Mouse (Mus musculus): ENCODE data around the gene Nipsnap1.
A peak's percentile ranks its signal among the peaks of the same experiment; 100 is the strongest.

The Nipsnap1 gene

GRCm38 (mm10) chr11:4873755-4874475 is at the start of gene Nipsnap1:
Gene Nipsnap1 (plus strand): TSS chr11:4873951.
- DNase-seq (ENCODE audit: low spot score in 2 of 2), result peak; percentile 58 to 75

- no peak for DNase-seq (ENCODE audit: low spot score in 2 of 2)
These were observed 47.5 kb upstream of the Nipsnap1 start for GRCm38 (mm10) chr11:4826152-4826778.

GRCm38 (mm10) chr11:4827340-4827739 is 46.4 kb upstream of the Nipsnap1 start:
- no peak for DNase-seq (ENCODE audit: low spot score in 2 of 2)

- no peak for DNase-seq (ENCODE audit: low spot score in 2 of 2)
These were observed 45.8 kb upstream of the Nipsnap1 start for GRCm38 (mm10) chr11:4827916-4828315.

GRCm38 (mm10) chr11:4831066-4831465 is 42.7 kb upstream of the Nipsnap1 start:
- no peak for DNase-seq (ENCODE audit: low spot score in 2 of 2)

- DNase-seq (ENCODE audit: low spot score in 2 of 2), result no peak
These were observed 40.3 kb upstream of the Nipsnap1 start for GRCm38 (mm10) chr11:4833295-4833939.

GRCm38 (mm10) chr11:4835436-4835835 is 38.3 kb upstream of the Nipsnap1 start:
- DNase-seq (ENCODE audit: low spot score in 2 of 2), result no peak

- DNase-seq (ENCODE audit: low spot score in 2 of 2), result peak in 1 of 2 experiments; percentile 24
These were observed 37.0 kb upstream of the Nipsnap1 start for GRCm38 (mm10) chr11:4836755-4837154.

- no peak for DNase-seq (ENCODE audit: low spot score in 2 of 2)
These were observed 36.4 kb upstream of the Nipsnap1 start for GRCm38 (mm10) chr11:4837342-4837741.

- DNase-seq (ENCODE audit: low spot score in 2 of 2), result no peak
These were observed 35.5 kb upstream of the Nipsnap1 start for GRCm38 (mm10) chr11:4838235-4838634.

GRCm38 (mm10) chr11:4840942-4841526 is 32.7 kb upstream of the Nipsnap1 start:
- DNase-seq (ENCODE audit: low spot score in 2 of 2), result no peak

- DNase-seq (ENCODE audit: low spot score in 2 of 2), result peak; percentile 26 to 46
These were observed 25.1 kb upstream of the Nipsnap1 start for GRCm38 (mm10) chr11:4848483-4849248.

- peak; percentile 91 for DNase-seq (ENCODE audit: low spot score in 2 of 2)
These were observed 24.4 kb upstream of the Nipsnap1 start, which contains the start of gene Nf2 for GRCm38 (mm10) chr11:4849258-4849943. Gene Nf2 (minus strand): TSS chr11:4849536.

GRCm38 (mm10) chr11:4850404-4850803 is 23.3 kb upstream of the Nipsnap1 start:
- no peak for DNase-seq (ENCODE audit: low spot score in 2 of 2)

GRCm38 (mm10) chr11:4853021-4853420 is 20.7 kb upstream of the Nipsnap1 start:
- no peak for DNase-seq (ENCODE audit: low spot score in 2 of 2)

GRCm38 (mm10) chr11:4854181-4854580 is 19.6 kb upstream of the Nipsnap1 start:
- no peak for DNase-seq (ENCODE audit: low spot score in 2 of 2)

- no peak for DNase-seq (ENCODE audit: low spot score in 2 of 2)
These were observed 15.3 kb upstream of the Nipsnap1 start for GRCm38 (mm10) chr11:4858416-4858815.

- DNase-seq (ENCODE audit: low spot score in 2 of 2), result no peak
These were observed 12.8 kb upstream of the Nipsnap1 start for GRCm38 (mm10) chr11:4860986-4861385.

- no peak for DNase-seq (ENCODE audit: low spot score in 2 of 2)
These were observed 11.7 kb upstream of the Nipsnap1 start for GRCm38 (mm10) chr11:4861816-4862604.

GRCm38 (mm10) chr11:4862730-4863129 is 11.0 kb upstream of the Nipsnap1 start:
- no peak for DNase-seq (ENCODE audit: low spot score in 2 of 2)

Measured in spleen, postnatal 14 days (tissue).